Mouse (Mus musculus): ENCODE measurements around the gene Gm45717.

GRCm38 (mm10) chr7:140938896-140939295, 16.8 kb downstream of the Gm45717 start:
- no peak for TF ChIP-seq CTCF (IDR thresholded peaks at IDR 0.05; ENCODE audit: low read depth, low read length)
- no peak for TF ChIP-seq POLR2A (IDR thresholded peaks at IDR 0.05; ENCODE audit: borderline replicate concordance, low read depth, low read length)

Measured in bone marrow macrophage, adult 2 months (primary cell).